Mouse (Mus musculus) left cerebral cortex, adult 8-10 months (tissue): ENCODE data around the gene Mroh7. TPM values are rescaled to one million over a fixed set of nuclear protein-coding genes. Genes with fewer than 3 reads are reported as not detected.
"Not testable (repeated sequence)": the region's sequence is repeated elsewhere in the genome, so short reads cannot be mapped to it uniquely, and the experiment has no call there.

ENCODE experiments used
- DNase-seq, 2 experiments: peaks; one replicate each; pipeline ENCODE4 v3.0.0; 2022; ENCODE audit warnings: low spot score in 2 of 2
- total RNA-seq, 4 experiments: library from RNA; stranded (reverse); gene quantifications; 2 replicates each; pipeline ENCODE4 v1.2.4; 2022

The Mroh7 gene
- total RNA-seq: 1 to 10 TPM; 3.2 to 5.7 (median 4.0) TPM

DNA sequence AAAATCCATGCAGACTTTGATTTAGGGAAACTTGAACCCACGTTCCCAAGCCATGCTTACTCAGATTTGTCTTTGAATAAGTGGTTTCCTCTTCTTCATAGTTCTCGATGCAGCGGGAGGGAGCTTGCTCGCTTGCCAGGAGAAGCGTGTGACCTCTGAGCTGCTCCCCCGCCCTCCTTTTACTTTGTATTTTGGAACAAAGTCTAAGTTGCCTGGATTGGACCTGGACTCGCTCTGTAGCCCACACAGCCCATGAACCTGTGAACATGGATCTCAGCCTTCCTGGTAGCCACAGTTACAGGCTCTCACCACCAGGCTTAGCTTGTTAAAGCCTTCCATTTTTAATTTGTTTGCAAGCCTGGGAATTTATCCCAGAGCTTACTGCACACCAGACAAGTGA is at the start of gene Mroh7:
Gene Mroh7, minus strand, starts transcription at position 112 of the 400 bp plus-strand sequence.
- DNase-seq: no peak

- DNase-seq: peak in 1 of 2 experiments; percentile 63
Observed at GRCm38 (mm10) chr4:106780045-106780444, 49.3 kb upstream of the Mroh7 start.

- DNase-seq: peak; percentile 67 to 91
Observed at GRCm38 (mm10) chr4:106778116-106778788, 47.5 kb upstream of the Mroh7 start.

GRCm38 (mm10) chr4:106776998-106777397 is 46.3 kb upstream of the Mroh7 start:
- peak; percentile 27 to 78 for DNase-seq

DNA sequence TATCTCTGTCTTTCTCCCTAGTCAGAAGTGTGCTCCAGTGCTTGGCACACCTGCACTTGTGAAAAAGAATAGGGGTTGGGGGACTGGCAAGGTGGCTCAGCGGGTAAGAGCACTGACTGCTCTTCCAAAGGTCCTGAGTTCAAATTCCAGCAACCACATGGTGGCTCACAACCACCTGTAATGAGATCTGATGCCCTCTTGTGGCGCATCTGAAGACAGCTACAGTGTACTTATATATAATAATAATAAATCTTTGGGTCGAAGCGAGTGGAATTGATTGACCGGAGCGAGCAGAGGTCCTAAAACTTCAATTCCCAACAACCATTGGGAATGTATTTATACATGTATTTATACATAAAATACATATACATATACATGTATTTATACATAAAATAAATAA is 45.0 kb upstream of the Mroh7 start:
- DNase-seq: not testable (repeated sequence)

DNA sequence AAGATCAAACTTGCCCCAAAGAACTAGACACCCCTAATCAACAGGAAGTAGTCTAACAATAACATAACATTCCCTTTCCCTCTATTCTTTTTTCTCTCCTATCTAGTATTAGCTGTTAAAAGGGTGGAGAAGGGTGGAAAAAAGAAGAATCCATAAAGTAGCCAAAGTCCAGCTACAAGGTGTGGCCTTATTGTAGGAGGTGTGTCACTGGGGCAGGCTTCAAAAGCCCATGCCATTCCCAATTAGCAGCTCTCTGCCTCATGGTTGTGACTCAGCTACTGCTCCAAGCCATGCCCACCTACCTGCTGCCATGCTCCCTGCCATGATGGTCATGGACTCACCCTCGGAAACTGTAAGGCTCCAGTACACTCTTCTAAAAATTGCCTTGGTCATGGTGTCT is 41.8 kb upstream of the Mroh7 start:
- DNase-seq: no peak

GRCm38 (mm10) chr4:106769306-106769705 is 38.6 kb upstream of the Mroh7 start:
- DNase-seq: no peak

DNA sequence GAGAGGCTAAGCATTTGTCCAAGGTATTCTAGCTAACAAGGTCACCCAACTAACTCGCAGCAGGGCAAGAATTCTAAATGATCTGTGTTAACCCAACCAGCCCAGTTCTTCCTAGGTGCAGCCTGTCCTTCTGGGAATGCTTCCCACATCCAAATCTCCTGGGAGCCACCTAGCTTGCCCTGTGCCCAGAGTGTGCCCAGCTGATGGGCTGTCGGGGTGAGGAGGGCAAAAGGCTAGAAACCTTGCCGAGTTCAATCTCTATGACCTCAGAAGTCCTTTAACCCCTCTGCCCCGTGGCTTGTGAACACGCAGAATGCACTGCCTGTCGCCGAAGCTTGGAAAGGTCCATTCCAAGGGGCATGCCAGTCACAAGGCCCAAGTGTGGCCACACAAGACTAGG is 33.4 kb upstream of the Mroh7 start:
- DNase-seq: no peak

- no peak for DNase-seq
Observed at GRCm38 (mm10) chr4:106751726-106752125, 21.0 kb upstream of the Mroh7 start.

DNA sequence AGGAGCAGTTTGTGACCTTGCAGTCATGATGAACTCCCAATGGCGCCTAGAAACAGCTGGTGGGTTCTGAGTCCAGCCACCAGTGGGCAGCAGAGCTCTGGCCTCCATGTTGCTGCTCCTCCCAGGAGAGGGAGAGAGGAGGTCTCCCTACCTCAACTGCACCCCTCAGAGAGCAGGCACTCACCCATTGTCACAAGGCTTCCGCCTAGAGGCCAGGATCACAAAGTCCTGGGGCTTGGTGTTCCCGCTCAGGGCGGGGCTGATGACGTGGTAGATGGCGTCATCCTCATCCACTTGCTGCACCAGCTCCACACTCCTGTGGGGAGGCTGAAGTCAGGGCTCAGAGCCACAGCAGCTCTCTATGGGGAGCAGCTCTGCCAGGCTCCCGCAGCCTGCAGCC is 19.0 kb upstream of the Mroh7 start:
- peak; percentile 75 to 85 for DNase-seq

DNA sequence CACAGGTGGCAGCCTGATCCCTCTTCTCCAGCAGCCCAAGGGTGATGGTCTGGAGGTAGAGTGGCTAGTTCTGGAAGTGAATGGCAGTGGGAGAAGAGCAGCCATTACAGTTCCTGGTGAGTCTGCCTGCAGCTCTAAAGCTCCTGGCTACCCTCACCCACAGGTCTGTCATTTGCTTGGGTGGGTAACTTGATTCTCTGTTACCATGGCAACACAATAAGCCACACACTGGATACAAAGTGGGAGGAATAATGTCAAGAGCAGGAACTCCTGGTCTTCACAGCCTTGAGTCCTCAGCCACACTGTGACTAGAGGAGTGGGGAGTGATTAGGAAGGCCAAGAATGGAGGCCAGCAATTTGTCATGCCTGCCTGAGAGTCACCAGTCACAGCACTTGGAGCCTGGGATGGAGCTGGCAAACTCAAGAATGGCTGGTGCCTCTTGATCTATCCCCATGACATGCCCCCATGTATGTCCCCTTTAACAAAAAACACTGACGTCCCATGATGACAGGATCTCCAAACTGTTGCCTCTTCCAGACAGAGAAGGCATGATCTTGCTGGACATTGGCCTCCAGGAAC is 16.4 kb upstream of the Mroh7 start:
- DNase-seq: no peak

DNA sequence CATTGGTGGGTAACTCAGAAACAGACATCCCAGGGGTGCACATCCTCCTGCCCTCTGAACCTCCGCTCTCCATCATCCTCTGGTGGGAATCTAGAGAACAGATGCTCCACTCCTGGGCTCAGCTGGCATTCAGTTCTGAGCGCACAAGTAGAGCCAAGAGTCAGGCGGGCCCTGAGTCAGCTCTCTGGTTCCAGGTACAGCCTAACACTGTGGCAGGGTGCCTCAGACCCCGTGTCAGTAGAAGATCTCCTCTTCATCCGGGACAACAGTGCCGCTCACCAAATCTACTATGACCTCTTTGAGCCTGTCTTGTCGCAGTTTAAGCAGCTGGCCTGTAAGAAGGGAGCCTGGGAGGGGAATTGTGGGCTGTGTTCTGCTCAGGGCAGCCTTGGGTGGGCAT is 15.1 kb upstream of the Mroh7 start:
- DNase-seq: no peak

DNA sequence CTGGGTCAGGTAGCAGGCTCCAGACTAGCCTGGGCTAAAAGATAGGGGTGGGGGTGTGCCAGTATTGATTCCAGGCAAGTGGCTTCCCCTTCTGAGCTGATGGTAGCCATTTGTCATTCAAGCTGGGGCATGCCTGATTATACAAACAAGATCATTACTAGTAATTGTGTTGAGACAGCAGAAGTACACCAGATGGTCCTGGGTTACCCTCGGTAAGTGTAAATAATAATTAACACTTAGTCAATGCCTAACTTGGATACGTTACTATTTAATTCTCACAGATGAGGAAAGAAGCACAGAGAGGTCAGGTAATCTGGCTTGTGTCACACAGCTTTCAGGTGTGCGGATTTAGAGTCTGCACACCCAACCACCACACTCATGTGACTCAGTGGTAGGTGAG is 7.2 kb upstream of the Mroh7 start:
- DNase-seq: no peak

- DNase-seq: not testable (repeated sequence)
Observed at GRCm38 (mm10) chr4:106736884-106737283, 6.2 kb upstream of the Mroh7 start.

GRCm38 (mm10) chr4:106733636-106734035 is 2.9 kb upstream of the Mroh7 start, which contains the start of gene Fam151a:
TSS of gene Fam151a (plus strand) at chr4:106733889.
- no peak for DNase-seq

- DNase-seq: no peak
Observed at GRCm38 (mm10) chr4:106720631-106721030, 10.1 kb downstream of the Mroh7 start.

GRCm38 (mm10) chr4:106713622-106714021 is 17.1 kb downstream of the Mroh7 start:
- DNase-seq: no peak

DNA sequence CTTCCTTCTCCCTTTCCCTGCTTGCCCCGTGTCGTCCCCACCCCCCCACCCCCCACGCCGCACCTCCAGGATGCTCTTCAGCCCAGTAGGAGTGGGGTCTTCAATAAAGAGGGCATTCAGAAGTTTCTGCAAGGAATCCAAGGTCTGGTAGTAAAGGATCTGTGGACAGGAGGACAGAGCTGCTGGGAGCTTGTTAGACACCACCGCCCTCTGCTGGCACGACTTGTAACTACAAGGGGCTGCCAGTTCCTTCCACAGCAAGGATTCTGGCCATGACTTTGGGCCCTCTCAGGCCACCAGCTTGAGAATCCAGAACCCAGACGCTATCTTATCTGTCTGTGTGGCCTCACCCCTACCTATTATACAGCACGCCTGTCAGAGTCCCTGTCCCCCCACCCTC is 22.3 kb downstream of the Mroh7 start:
- DNase-seq: peak; percentile 46 to 78

- DNase-seq: no peak
Observed at GRCm38 (mm10) chr4:106707957-106708356, 22.8 kb downstream of the Mroh7 start.

DNA sequence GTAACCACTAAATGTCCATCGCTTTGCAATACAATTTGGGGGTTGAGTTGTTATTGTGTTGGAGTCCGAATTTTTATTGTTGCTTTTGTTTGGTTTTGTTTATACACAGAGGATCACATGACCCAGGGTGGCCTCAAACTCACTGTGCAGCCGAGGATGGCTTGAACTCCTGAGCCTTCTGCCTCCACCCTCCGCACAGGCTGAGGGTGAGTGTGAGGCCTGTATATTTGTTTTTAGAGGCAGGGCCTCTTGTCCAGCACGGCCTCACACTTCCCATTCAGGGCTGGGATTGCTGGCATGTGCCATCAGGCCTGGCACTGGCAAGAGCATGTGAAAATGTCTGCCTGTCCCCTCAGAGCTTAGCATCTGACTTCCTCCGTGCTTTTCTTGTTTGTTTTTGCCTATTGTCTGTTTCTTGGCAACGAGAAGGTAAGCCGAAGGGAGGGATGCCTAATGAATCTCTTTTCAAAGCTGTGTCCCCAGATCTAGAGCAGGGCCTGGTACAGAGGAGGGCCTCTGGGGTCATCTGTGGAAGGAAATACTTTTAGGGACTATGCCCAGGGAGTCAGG is 25.5 kb downstream of the Mroh7 start:
- no peak for DNase-seq

DNA sequence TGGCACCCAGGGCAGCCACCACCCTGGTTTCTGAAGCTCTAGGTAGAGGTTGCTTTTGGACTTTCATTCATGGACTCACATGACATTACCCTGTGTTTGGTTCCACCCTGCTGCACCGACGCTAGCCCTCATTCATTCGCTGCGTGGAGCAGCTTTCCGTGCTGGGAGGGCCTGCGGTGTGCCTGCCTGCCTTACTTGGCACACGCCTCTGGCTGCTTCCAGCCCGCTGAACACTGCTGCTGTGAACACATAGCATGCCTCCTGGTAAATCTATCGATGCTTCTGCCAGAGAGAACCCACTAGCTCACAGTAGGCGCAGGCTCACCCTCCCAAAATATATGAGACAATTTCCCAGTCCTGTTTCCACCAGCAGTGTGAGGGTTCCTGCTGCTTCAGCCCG is 26.3 kb downstream of the Mroh7 start:
- peak; percentile 34 to 71 for DNase-seq

DNA sequence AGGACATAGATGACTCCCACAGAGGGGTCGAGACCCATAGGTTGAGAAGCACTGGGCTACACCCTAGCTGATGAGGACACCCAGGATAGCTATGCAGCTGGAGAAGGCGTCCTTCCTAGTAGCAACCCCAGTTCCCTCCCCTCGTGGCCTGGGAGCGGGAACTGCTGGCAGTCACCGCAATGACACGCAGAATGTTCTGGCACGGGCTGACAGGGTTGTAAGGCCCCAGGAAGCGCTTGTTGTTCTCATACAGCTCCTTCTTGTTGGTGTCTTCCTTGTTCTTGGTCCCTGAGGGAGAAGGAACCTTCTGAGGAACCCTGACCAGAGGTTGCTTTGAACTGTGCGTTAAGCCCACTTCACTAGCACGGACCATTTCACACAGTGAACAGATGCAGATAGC is 26.8 kb downstream of the Mroh7 start:
- no peak for DNase-seq

DNA sequence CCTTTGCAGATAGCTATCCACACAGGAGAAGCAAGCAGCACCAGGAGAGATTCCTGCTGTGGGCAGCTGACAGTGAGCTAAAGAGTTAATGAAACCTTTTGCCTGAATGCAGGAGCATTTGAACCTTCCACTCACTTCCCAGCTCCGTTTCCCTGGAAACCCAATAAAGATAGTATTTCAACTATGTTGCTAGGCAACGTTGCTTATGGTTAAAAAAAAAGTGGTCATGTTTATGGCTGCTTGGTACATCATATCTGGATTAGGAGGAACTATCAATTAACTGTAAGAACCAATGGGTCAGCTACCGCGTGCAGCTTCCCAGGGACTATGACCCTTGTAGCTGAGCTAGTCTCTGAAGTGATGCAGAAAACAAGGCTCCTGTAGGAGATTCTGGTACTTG is 29.9 kb downstream of the Mroh7 start:
- DNase-seq: no peak
